Mouse (Mus musculus) CH12.LX (cell line): ENCODE data around the gene Rccd1.

Experiments
- BHLHE40 ChIP-seq: IDR thresholded peaks from 2 replicates; pipeline ENCODE4 v1.6.1; 2011; ENCODE audit warnings: mild to moderate bottlenecking, low read depth, low read length, improper control_type of control experiment
- CTCF ChIP-seq, 2 experiments: IDR thresholded peaks in 1 of 2; conservative IDR thresholded peaks in 1 of 2; 2 replicates each; pipeline ENCODE4 v1.5.1; 2011 to 2012; ENCODE audit warnings: low read depth in 2 of 2, low read length in 2 of 2, improper control_type of control experiment in 1 of 2, inconsistent platforms in 1 of 2, mild to moderate bottlenecking in 1 of 2, moderate library complexity in 1 of 2
- EP300 ChIP-seq: IDR thresholded peaks from 2 replicates; pipeline ENCODE4 v1.6.1; 2011; ENCODE audit warnings: low read length, improper control_type of control experiment
- ETS1 ChIP-seq: conservative IDR thresholded peaks from 2 replicates; pipeline ENCODE4 v1.6.1; 2012; ENCODE audit warnings: low read depth, mild to moderate bottlenecking, inconsistent platforms, low read length, improper control_type of control experiment, moderate library complexity
- MAX ChIP-seq: IDR thresholded peaks from 2 replicates; pipeline ENCODE4 v1.6.1; 2011; ENCODE audit warnings: low read length, improper control_type of control experiment
- NELFE ChIP-seq: IDR thresholded peaks from 2 replicates; pipeline ENCODE4 v1.6.1; 2011; ENCODE audit warnings: low read depth, low read length, improper control_type of control experiment
- POLR2A ChIP-seq: IDR thresholded peaks from 2 replicates; pipeline ENCODE4 v1.6.1; 2011; ENCODE audit warnings: low read depth, mild to moderate bottlenecking, improper control_type of control experiment, low read length
- POLR2AphosphoS2 ChIP-seq: IDR thresholded peaks from 2 replicates; pipeline ENCODE4 v1.6.1; 2011; ENCODE audit warnings: low read depth, low read length, improper control_type of control experiment
- RCOR1 ChIP-seq: conservative IDR thresholded peaks from 2 replicates; pipeline ENCODE4 v1.6.1; 2012; ENCODE audit warnings: low read depth, mild to moderate bottlenecking, inconsistent platforms, low read length, improper control_type of control experiment
- SIN3A ChIP-seq: IDR thresholded peaks from 2 replicates; pipeline ENCODE4 v1.6.1; 2012; ENCODE audit warnings: low read length, improper control_type of control experiment, inconsistent platforms
- SMC3 ChIP-seq: IDR thresholded peaks from 2 replicates; pipeline ENCODE4 v1.6.1; 2011; ENCODE audit warnings: low read depth, low read length, improper control_type of control experiment
- ZKSCAN1 ChIP-seq: IDR thresholded peaks from 2 replicates; pipeline ENCODE4 v1.6.1; 2012; ENCODE audit warnings: low read depth, inconsistent platforms, low read length, improper control_type of control experiment, borderline replicate concordance
- ZNF384 ChIP-seq: IDR thresholded peaks from 2 replicates; pipeline ENCODE4 v1.6.1; 2012; ENCODE audit warnings: low read depth, low read length, improper control_type of control experiment, inconsistent platforms

GRCm38 (mm10) chr7:80283226-80283918 is 40.9 kb downstream of the Rccd1 start:
- TF ChIP-seq POLR2AphosphoS2 (no peak), ZKSCAN1 (no peak), SIN3A (no peak), NELFE (no peak), POLR2A (no peak), CTCF (conservative IDR thresholded peaks at IDR 0.05 in 1 of 2, IDR thresholded peaks at IDR 0.05 in 1 of 2; ENCODE audit: low read depth in 2 of 2, low read length in 2 of 2) (no peak), ZNF384 (no peak), MAX (no peak), SMC3 (no peak), BHLHE40 (no peak), RCOR1 (no peak), ETS1 (no peak), EP300 (no peak)
